Mouse (Mus musculus): ENCODE measurements around the gene Zcchc3. TPM values are rescaled to one million over a fixed set of nuclear protein-coding genes. Genes with fewer than 3 reads are reported as not detected.

The Zcchc3 gene
- polyA plus RNA-seq, 1 experiment = 1.4 TPM

- no peak overlapping the region for H3K27ac ChIP-seq (replicated peaks; ENCODE audit: low read depth, low read length)
- H3K4me3 ChIP-seq (ENCODE audit: insufficient read depth, low read depth, low read length) = no peak overlapping the region
- H3K4me1 ChIP-seq (ENCODE audit: control insufficient read depth, insufficient read depth, insufficient read length, low read length) = no peaks in the 10 kb centered on the region
Measured at GRCm38 (mm10) chr2:152395271-152395920, 19.4 kb downstream of the Zcchc3 start.

GRCm38 (mm10) chr2:152393225-152394017 is 21.4 kb downstream of the Zcchc3 start:
- no peak overlapping the region for H3K27ac ChIP-seq (replicated peaks; ENCODE audit: low read depth, low read length)
- H3K4me3 ChIP-seq (ENCODE audit: insufficient read depth, low read depth, low read length) = no peak overlapping the region
- no peaks in the 10 kb centered on the region for H3K4me1 ChIP-seq (ENCODE audit: control insufficient read depth, insufficient read depth, insufficient read length, low read length)

- Histone ChIP-seq H3K4me1 (ENCODE audit: control insufficient read depth, insufficient read depth, insufficient read length, low read length) (no peaks in the 10 kb centered on the region), H3K27ac (replicated peaks; ENCODE audit: low read depth, low read length) (no peak overlapping the region), H3K4me3 (ENCODE audit: insufficient read depth, low read depth, low read length) (no peak overlapping the region)
Measured at GRCm38 (mm10) chr2:152392786-152393185, 22.0 kb downstream of the Zcchc3 start.

GRCm38 (mm10) chr2:152384191-152384590 is 30.6 kb downstream of the Zcchc3 start:
- H3K27ac ChIP-seq (replicated peaks; ENCODE audit: low read depth, low read length) = no peak overlapping the region
- no peaks in the 10 kb centered on the region for H3K4me1 ChIP-seq (ENCODE audit: control insufficient read depth, insufficient read depth, insufficient read length, low read length)
- H3K4me3 ChIP-seq (ENCODE audit: insufficient read depth, low read depth, low read length) = no peak overlapping the region

- H3K4me3 ChIP-seq (ENCODE audit: insufficient read depth, low read depth, low read length) = no peak within 1 kb of the TSS
Measured at GRCm38 (mm10) chr2:152376345-152376741, 38.5 kb downstream of the Zcchc3 start, which contains the start of gene Nrsn2. TSS of gene Nrsn2 (minus strand) at chr2:152376638.

GRCm38 (mm10) chr2:152375652-152376344 is 39.0 kb downstream of the Zcchc3 start:
- Histone ChIP-seq H3K27ac (replicated peaks; ENCODE audit: low read depth, low read length) (no peak overlapping the region), H3K4me3 (ENCODE audit: insufficient read depth, low read depth, low read length) (no peak overlapping the region), H3K4me1 (ENCODE audit: control insufficient read depth, insufficient read depth, insufficient read length, low read length) (no peaks in the 10 kb centered on the region)

More at GRCm38 (mm10) chr2:152376345-152376741, 38.5 kb downstream of the Zcchc3 start, which contains the start of gene Nrsn2:
- Histone ChIP-seq H3K4me1 (ENCODE audit: control insufficient read depth, insufficient read depth, insufficient read length, low read length) (no peaks in the 10 kb centered on the region), H3K27ac (replicated peaks; ENCODE audit: low read depth, low read length) (no peak within 1 kb of the TSS)

- H3K4me3 ChIP-seq (ENCODE audit: insufficient read depth, low read depth, low read length) = no peak overlapping the region
- no peaks in the 10 kb centered on the region for H3K4me1 ChIP-seq (ENCODE audit: control insufficient read depth, insufficient read depth, insufficient read length, low read length)
- H3K27ac ChIP-seq (replicated peaks; ENCODE audit: low read depth, low read length) = no peak overlapping the region
Measured at GRCm38 (mm10) chr2:152373547-152373946, 41.3 kb downstream of the Zcchc3 start.

- no peak overlapping the region for H3K4me3 ChIP-seq (ENCODE audit: insufficient read depth, low read depth, low read length)
- H3K4me1 ChIP-seq (ENCODE audit: control insufficient read depth, insufficient read depth, insufficient read length, low read length) = no peaks in the 10 kb centered on the region
- no peak overlapping the region for H3K27ac ChIP-seq (replicated peaks; ENCODE audit: low read depth, low read length)
Measured at GRCm38 (mm10) chr2:152372661-152373060, 42.2 kb downstream of the Zcchc3 start.

- Histone ChIP-seq H3K27ac (replicated peaks; ENCODE audit: low read depth, low read length) (no peak overlapping the region), H3K4me1 (ENCODE audit: control insufficient read depth, insufficient read depth, insufficient read length, low read length) (no peaks in the 10 kb centered on the region), H3K4me3 (ENCODE audit: insufficient read depth, low read depth, low read length) (no peak overlapping the region)
Measured at GRCm38 (mm10) chr2:152372104-152372503, 42.7 kb downstream of the Zcchc3 start.

GRCm38 (mm10) chr2:152368532-152369140 is 46.2 kb downstream of the Zcchc3 start:
- no peak overlapping the region for H3K27ac ChIP-seq (replicated peaks; ENCODE audit: low read depth, low read length)
- H3K4me3 ChIP-seq (ENCODE audit: insufficient read depth, low read depth, low read length) = no peak overlapping the region
- H3K4me1 ChIP-seq (ENCODE audit: control insufficient read depth, insufficient read depth, insufficient read length, low read length) = no peaks in the 10 kb centered on the region

- Histone ChIP-seq H3K4me1 (ENCODE audit: control insufficient read depth, insufficient read depth, insufficient read length, low read length) (no peaks in the 10 kb centered on the region), H3K27ac (replicated peaks; ENCODE audit: low read depth, low read length) (no peak overlapping the region), H3K4me3 (ENCODE audit: insufficient read depth, low read depth, low read length) (no peak overlapping the region)
Measured at GRCm38 (mm10) chr2:152367917-152368316, 46.9 kb downstream of the Zcchc3 start.

GRCm38 (mm10) chr2:152363245-152364147 is 51.3 kb downstream of the Zcchc3 start:
- H3K4me3 ChIP-seq (ENCODE audit: insufficient read depth, low read depth, low read length) = no peak overlapping the region
- H3K4me1 ChIP-seq (ENCODE audit: control insufficient read depth, insufficient read depth, insufficient read length, low read length) = peaks cover 11% of the 10 kb centered on the region
- peak overlapping the region; percentile 9; the same call in 1 of the 2 replicates for H3K27ac ChIP-seq (replicated peaks; ENCODE audit: low read depth, low read length)
